Mouse (Mus musculus) embryonic fibroblast, embryonic 13.5 days (primary cell): ENCODE results near the gene Clip3. TPM values are rescaled to one million over a fixed set of nuclear protein-coding genes. Genes with fewer than 3 reads are reported as not detected.
A peak's percentile ranks its signal among the peaks of the same experiment; 100 is the strongest.

Source experiments
- H3K27ac ChIP-seq: 2 replicates; pipeline ENCODE4 v1.5.1; 2012; ENCODE audit warnings: low read length, control low read depth, inconsistent platforms; ENCODE audit not compliant: insufficient read depth
- H3K4me1 ChIP-seq: 2 replicates; pipeline ENCODE4 v1.6.1; 2011; ENCODE audit warnings: low read length; ENCODE audit not compliant: control insufficient read depth, insufficient read depth
- H3K4me3 ChIP-seq: 2 replicates; pipeline ENCODE4 v1.5.1; 2011; ENCODE audit warnings: mild to moderate bottlenecking, control low read depth, low read length; ENCODE audit not compliant: insufficient read depth
- CTCF ChIP-seq: IDR thresholded peaks from 2 replicates; pipeline ENCODE4 v1.5.1; 2011; ENCODE audit warnings: mild to moderate bottlenecking, control low read depth, low read length, moderate library complexity, borderline replicate concordance; ENCODE audit not compliant: insufficient read depth
- POLR2A ChIP-seq: IDR thresholded peaks from 2 replicates; pipeline ENCODE4 v1.6.1; 2011; ENCODE audit warnings: low read depth, mild to moderate bottlenecking, control low read depth, low read length, moderate library complexity
- polyA plus RNA-seq: library from polyadenylated mRNA; stranded (reverse); fragments of >200 nt; gene quantifications from 2 replicates; pipeline ENCODE4 v1.2.4, GENCODE M21; 2011; ENCODE audit warnings: low read depth; ENCODE audit not compliant: missing spikeins, insufficient read length

Gene Clip3
- 124 and 149 TPM in 2 replicates for polyA plus RNA-seq

- Histone ChIP-seq H3K27ac (peak within 1 kb of the TSS; percentile 6; the same call in 1 of the 2 replicates), H3K4me1 (peaks cover 3% of the 10 kb centered on the region; the same call in 1 of the 2 replicates), H3K4me3 (peak within 1 kb of the TSS; percentile 95)
- TF ChIP-seq CTCF = no peak
- TF ChIP-seq POLR2A = peak; percentile 98
Measured at GRCm38 (mm10) chr7:30291215-30292131, at the start of gene Clip3. Gene Clip3 (plus strand): TSS chr7:30291728.

DNA sequence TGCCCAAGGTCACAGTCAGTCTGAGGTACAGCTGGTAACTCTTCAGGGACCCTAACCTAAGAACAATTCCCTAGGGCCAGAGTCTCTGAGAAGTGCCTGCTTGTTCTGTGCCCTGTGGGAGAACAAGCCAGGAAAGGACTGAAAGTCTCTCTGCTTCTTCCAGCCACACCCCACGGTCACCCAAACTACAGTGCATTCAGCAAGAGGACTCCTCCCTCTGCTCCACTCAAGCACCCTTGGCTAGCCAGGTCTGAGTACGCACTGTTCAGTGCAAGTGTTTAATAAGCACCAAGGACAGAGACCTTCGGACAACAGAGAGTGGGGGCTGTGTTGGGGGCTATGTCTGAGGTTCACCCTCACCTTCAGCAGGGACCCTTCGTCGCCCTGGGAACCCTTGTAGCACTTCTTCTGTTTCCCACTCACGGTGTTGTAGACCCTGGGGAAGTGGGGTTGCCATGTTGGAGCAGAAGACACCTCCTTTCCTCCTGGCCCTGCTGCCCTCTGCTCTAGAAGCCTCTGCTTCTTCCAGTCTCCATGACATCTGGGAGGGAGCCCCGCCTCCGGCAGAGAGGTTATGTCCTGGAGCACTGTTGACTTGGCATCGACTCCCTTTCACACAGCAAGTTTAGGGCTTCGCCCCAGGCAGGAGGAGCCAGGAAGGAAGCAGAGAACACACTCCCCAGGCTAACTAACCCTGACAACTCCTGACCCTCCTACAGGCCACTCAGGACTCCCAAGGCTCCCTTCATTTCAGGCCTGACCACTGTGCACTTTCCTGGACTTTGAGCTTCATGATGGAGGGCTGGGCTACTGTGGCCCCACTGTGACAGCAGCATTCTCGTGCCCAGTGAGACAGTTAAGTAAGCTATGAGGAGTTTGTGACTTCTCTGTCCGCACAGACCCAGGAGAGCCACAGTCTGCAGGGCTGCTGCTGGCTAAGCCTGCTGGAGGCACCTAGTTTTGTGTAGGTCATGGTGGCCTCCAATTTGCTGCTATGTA lies 39.3 kb upstream of the Clip3 start:
- no peak overlapping the region for H3K27ac ChIP-seq
- TF ChIP-seq CTCF (no peak), POLR2A (no peak)
- no peak overlapping the region for H3K4me3 ChIP-seq
- no peaks in the 10 kb centered on the region for H3K4me1 ChIP-seq

DNA sequence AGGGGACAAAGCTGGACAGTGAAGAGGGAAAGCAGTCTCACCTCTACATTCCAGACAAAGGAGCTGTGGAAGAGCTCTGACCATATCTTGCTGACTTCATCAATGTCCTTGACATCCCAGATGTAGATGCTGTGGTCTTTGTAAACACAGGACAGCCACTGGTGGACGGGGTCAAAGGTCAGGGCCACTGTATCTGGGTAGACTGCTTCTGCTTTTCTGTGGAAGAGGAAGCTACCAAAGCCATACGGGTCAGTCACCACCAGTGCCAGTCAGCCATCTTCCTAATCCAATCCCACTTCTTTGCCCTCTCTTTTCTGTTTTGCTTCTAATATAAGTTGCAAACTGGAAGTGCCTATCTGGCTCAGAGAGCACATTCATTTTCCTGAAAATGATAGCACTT lies 26.5 kb upstream of the Clip3 start:
- no peak overlapping the region for H3K27ac ChIP-seq
- H3K4me1 ChIP-seq = no peaks in the 10 kb centered on the region
- TF ChIP-seq CTCF = no peak
- TF ChIP-seq POLR2A = no peak
- no peak overlapping the region for H3K4me3 ChIP-seq

GRCm38 (mm10) chr7:30265531-30265930 lies 26.0 kb upstream of the Clip3 start:
- H3K4me1 ChIP-seq = no peaks in the 10 kb centered on the region
- no peak for TF ChIP-seq CTCF
- no peak for TF ChIP-seq POLR2A
- no peak overlapping the region for H3K4me3 ChIP-seq
- H3K27ac ChIP-seq = no peak overlapping the region

DNA sequence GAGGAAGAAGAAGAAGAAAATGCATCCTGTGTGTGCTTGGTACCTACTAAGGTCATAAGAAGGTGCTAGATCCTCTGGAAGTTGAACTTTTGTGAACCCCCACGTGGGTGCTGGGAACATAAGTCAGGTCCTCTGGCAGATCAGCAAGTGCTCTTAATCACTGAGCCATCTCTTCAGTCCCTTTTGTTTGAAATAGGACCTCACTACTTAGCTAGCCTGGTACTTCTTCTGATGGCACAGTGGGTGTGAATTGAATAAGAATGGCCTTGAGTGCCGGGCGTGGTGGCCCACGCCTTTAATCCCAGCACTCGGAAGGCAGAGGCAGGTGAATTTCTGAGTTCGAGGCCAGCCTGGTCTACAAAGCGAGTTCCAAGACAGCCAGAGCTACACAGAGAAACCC lies 25.6 kb upstream of the Clip3 start:
- Histone ChIP-seq H3K4me3 (no peak overlapping the region), H3K27ac (no peak overlapping the region), H3K4me1 (no peaks in the 10 kb centered on the region)
- TF ChIP-seq CTCF = no peak

- Histone ChIP-seq H3K27ac (no peak overlapping the region), H3K4me3 (no peak overlapping the region), H3K4me1 (no peaks in the 10 kb centered on the region)
- no peak for TF ChIP-seq POLR2A
- TF ChIP-seq CTCF = no peak
Measured at GRCm38 (mm10) chr7:30266780-30267179, 24.7 kb upstream of the Clip3 start.

DNA sequence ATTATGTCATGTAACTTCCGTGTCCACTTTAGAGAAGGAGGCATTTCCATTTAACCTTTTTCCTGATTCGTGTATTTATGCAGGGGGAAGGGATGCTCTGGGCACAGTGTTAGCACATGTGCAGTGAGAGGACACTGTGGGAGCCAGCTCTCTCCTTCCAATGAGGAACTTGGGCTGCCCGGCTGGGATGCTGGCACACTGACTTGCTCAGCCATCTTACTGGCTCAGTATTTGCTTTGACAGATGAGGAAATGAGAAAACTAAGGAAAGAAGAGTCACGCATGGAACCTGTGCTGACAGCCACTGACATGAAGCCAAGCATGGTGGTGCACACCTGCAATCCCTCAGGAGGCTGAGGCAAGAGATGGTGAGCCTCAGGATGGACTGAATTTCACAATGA lies 21.9 kb upstream of the Clip3 start:
- H3K4me1 ChIP-seq = 0 out of 2 replicates have a peak, but pooled peaks cover 2% of the 10 kb centered on the region
- TF ChIP-seq CTCF (no peak), POLR2A (no peak)
- no peak overlapping the region for H3K4me3 ChIP-seq
- no peak overlapping the region for H3K27ac ChIP-seq

- no peak overlapping the region for H3K27ac ChIP-seq
- H3K4me1 ChIP-seq = peaks cover 10% of the 10 kb centered on the region; the same call in 1 of the 2 replicates
- no peak overlapping the region for H3K4me3 ChIP-seq
- TF ChIP-seq POLR2A (no peak), CTCF (no peak)
Measured at GRCm38 (mm10) chr7:30274383-30274782, 17.1 kb upstream of the Clip3 start.

GRCm38 (mm10) chr7:30278911-30279310 lies 12.6 kb upstream of the Clip3 start:
- Histone ChIP-seq H3K4me3 (peak overlapping the region; percentile 75; the same call in 1 of the 2 replicates), H3K4me1 (peaks cover 10% of the 10 kb centered on the region; the same call in 1 of the 2 replicates), H3K27ac (peak overlapping the region; percentile 10; the same call in 1 of the 2 replicates)
- no peak for TF ChIP-seq CTCF
- TF ChIP-seq POLR2A = no peak
